Mouse (Mus musculus) limb, embryonic 11.5 days (tissue): ENCODE data around the gene Clrn3. TPM values are rescaled to one million over a fixed set of nuclear protein-coding genes. Genes with fewer than 3 reads are reported as not detected.
"Not testable (repeated sequence)": the region's sequence is repeated elsewhere in the genome, so short reads cannot be mapped to it uniquely, and the experiment has no call there.

ENCODE experiments used
- ATAC-seq: fragments of 200-750 bp; cut with Nextera tagmentation; 2 replicates; pipeline ENCODE4 v1.8.0; 2017; ENCODE audit warnings: low read depth; ENCODE audit not compliant: insufficient number of reproducible peaks, low FRiP score, low TSS enrichment
- DNase-seq: peaks from one replicate; pipeline ENCODE4 v3.0.0-alpha.2; 2015; ENCODE audit warnings: low spot score
- H3K27ac ChIP-seq: fragments of 300-500 bp; sonication (generic); replicated peaks from 2 replicates; pipeline ENCODE4 v1.5.1; 2014; ENCODE audit warnings: low read depth, mild to moderate bottlenecking, low read length
- H3K27me3 ChIP-seq: fragments of 300-500 bp; sonication (generic); 2 replicates; pipeline ENCODE4 v1.6.1; 2014; ENCODE audit warnings: mild to moderate bottlenecking, low read length, mixed read lengths; ENCODE audit not compliant: control insufficient read depth, insufficient read depth
- H3K36me3 ChIP-seq: fragments of 300-500 bp; sonication (generic); 2 replicates; pipeline ENCODE4 v1.6.1; 2014; ENCODE audit warnings: mild to moderate bottlenecking, low read length, moderate library complexity, mixed read lengths; ENCODE audit not compliant: control insufficient read depth, insufficient read depth
- H3K4me1 ChIP-seq: fragments of 300-500 bp; sonication (generic); 2 replicates; pipeline ENCODE4 v1.6.1; 2014; ENCODE audit warnings: low read length, mixed read lengths; ENCODE audit not compliant: control insufficient read depth, insufficient read depth
- H3K4me2 ChIP-seq: fragments of 300-500 bp; sonication (generic); 2 replicates; pipeline ENCODE4 v1.6.1; 2014; ENCODE audit warnings: low read depth, mild to moderate bottlenecking, moderate library complexity; ENCODE audit not compliant: severe bottlenecking
- H3K4me3 ChIP-seq: fragments of 300-500 bp; sonication (generic); 2 replicates; pipeline ENCODE4 v1.5.1; 2014; ENCODE audit warnings: low read depth, low read length
- H3K9ac ChIP-seq: fragments of 300-500 bp; sonication (generic); 2 replicates; pipeline ENCODE4 v1.6.1; 2014; ENCODE audit warnings: mild to moderate bottlenecking, low read length
- H3K9me3 ChIP-seq: fragments of 300-500 bp; sonication (generic); 2 replicates; pipeline ENCODE4 v1.6.1; 2016; ENCODE audit warnings: low read length; ENCODE audit not compliant: control insufficient read depth
- WGBS: fragments of 180-500 bp; shearing (Covaris S2); extraction: QIAGEN DNeasy Blood & Tissue Kit; methylation state at CpG from one replicate; pipeline ENCODE4 v1.1.7; 2014; 5-methylcytosine and 5-hydroxymethylcytosine counted together
- polyA plus RNA-seq: library from polyadenylated mRNA; unstranded; fragments of >200 nt; fragmentation: Nextera tagmentation; extraction: Ambion mirVana; gene quantifications from 2 replicates; pipeline ENCODE4 v1.2.1, GENCODE M21; 2014

Gene Clrn3
- polyA plus RNA-seq, result not detected in 2 replicates

GRCm38 (mm10) chr7:135528515-135528914 is at the start of gene Clrn3:
TSS of gene Clrn3 (minus strand) at chr7:135528654.
- no peaks in the 10 kb centered on the region for H3K36me3 ChIP-seq

GRCm38 (mm10) chr7:135576329-135576728 is 47.9 kb upstream of the Clrn3 start:
- H3K4me1 ChIP-seq, result peaks cover 5% of the 10 kb centered on the region; the same call in 1 of the 2 replicates
- H3K27me3 ChIP-seq, result no peaks in the 10 kb centered on the region
- H3K36me3 ChIP-seq, result no peaks in the 10 kb centered on the region
- no peak overlapping the region for H3K9ac ChIP-seq
- H3K4me3 ChIP-seq, result no peak overlapping the region
- H3K4me2 ChIP-seq, result no peak overlapping the region
- H3K27ac ChIP-seq, result no peak overlapping the region
- 91% methylated on average over 3 of the region's 3 CpGs for WGBS
- no peak for DNase-seq
- no peaks in the 10 kb centered on the region for H3K9me3 ChIP-seq
- no peak for ATAC-seq

More at GRCm38 (mm10) chr7:135528515-135528914, at the start of gene Clrn3:
- Histone ChIP-seq H3K4me2 (no peak within 1 kb of the TSS), H3K4me1 (no peaks in the 10 kb centered on the region), H3K9me3 (no peaks in the 10 kb centered on the region), H3K27me3 (no peaks in the 10 kb centered on the region), H3K27ac (no peak within 1 kb of the TSS), H3K4me3 (no peak within 1 kb of the TSS), H3K9ac (no peak within 1 kb of the TSS)
- DNase-seq (no peak), ATAC-seq (no peak)
- WGBS, result 85% methylated on average over 7 of the region's 7 CpGs

- H3K4me3 ChIP-seq, ATAC-seq, H3K4me2 ChIP-seq, DNase-seq, H3K27me3 ChIP-seq, H3K9ac ChIP-seq, H3K27ac ChIP-seq, H3K9me3 ChIP-seq, H3K36me3 ChIP-seq, H3K4me1 ChIP-seq: not testable (repeated sequence)
- 70% methylated on average over 7 of the region's 7 CpGs for WGBS
Measured at GRCm38 (mm10) chr7:135575319-135576069, 47.0 kb upstream of the Clrn3 start.

- Histone ChIP-seq H3K9ac (no peak overlapping the region), H3K27me3 (no peaks in the 10 kb centered on the region), H3K27ac (no peak overlapping the region), H3K9me3 (no peaks in the 10 kb centered on the region), H3K4me2 (no peak overlapping the region), H3K4me1 (peaks cover 5% of the 10 kb centered on the region; the same call in 1 of the 2 replicates), H3K36me3 (no peaks in the 10 kb centered on the region), H3K4me3 (no peak overlapping the region)
- 31% methylated on average over 10 of the region's 10 CpGs for WGBS
- ATAC-seq, result no peak
- peak; percentile 28 for DNase-seq
Measured at GRCm38 (mm10) chr7:135571951-135572559, 43.6 kb upstream of the Clrn3 start.

- no peak overlapping the region for H3K27ac ChIP-seq
Measured at GRCm38 (mm10) chr7:135571392-135571791, 42.9 kb upstream of the Clrn3 start.

GRCm38 (mm10) chr7:135568550-135568949 is 40.1 kb upstream of the Clrn3 start:
- Histone ChIP-seq H3K4me2 (no peak overlapping the region), H3K4me1 (peaks cover 5% of the 10 kb centered on the region; the same call in 1 of the 2 replicates), H3K27me3 (no peaks in the 10 kb centered on the region), H3K27ac (no peak overlapping the region), H3K9me3 (no peaks in the 10 kb centered on the region), H3K36me3 (no peaks in the 10 kb centered on the region), H3K4me3 (no peak overlapping the region), H3K9ac (no peak overlapping the region)
- WGBS, result 84% methylated on average over 2 of the region's 2 CpGs
- DNase-seq, result no peak
- ATAC-seq, result no peak

More at GRCm38 (mm10) chr7:135571392-135571791, 42.9 kb upstream of the Clrn3 start:
- no peaks in the 10 kb centered on the region for H3K27me3 ChIP-seq
- no peak overlapping the region for H3K4me2 ChIP-seq
- H3K9ac ChIP-seq, result no peak overlapping the region
- no peaks in the 10 kb centered on the region for H3K9me3 ChIP-seq
- no peaks in the 10 kb centered on the region for H3K36me3 ChIP-seq
- ATAC-seq (no peak), DNase-seq (no peak)
- no peak overlapping the region for H3K4me3 ChIP-seq
- peaks cover 5% of the 10 kb centered on the region; the same call in 1 of the 2 replicates for H3K4me1 ChIP-seq

GRCm38 (mm10) chr7:135567582-135567981 is 39.1 kb upstream of the Clrn3 start:
- H3K36me3 ChIP-seq, result no peaks in the 10 kb centered on the region
- H3K27ac ChIP-seq, result no peak overlapping the region
- no peak overlapping the region for H3K4me2 ChIP-seq
- peaks cover 5% of the 10 kb centered on the region; the same call in 1 of the 2 replicates for H3K4me1 ChIP-seq
- no peaks in the 10 kb centered on the region for H3K27me3 ChIP-seq
- H3K4me3 ChIP-seq, result no peak overlapping the region
- WGBS, result 89% methylated on average over 1 of the region's 1 CpGs
- ATAC-seq (no peak), DNase-seq (no peak)
- no peaks in the 10 kb centered on the region for H3K9me3 ChIP-seq
- no peak overlapping the region for H3K9ac ChIP-seq

- Histone ChIP-seq H3K9ac (no peak overlapping the region), H3K27me3 (no peaks in the 10 kb centered on the region), H3K27ac (no peak overlapping the region), H3K4me2 (no peak overlapping the region), H3K9me3 (no peaks in the 10 kb centered on the region), H3K4me3 (no peak overlapping the region), H3K36me3 (no peaks in the 10 kb centered on the region), H3K4me1 (no peaks in the 10 kb centered on the region)
- DNase-seq (no peak), ATAC-seq (no peak)
- 87% methylated on average over 5 of the region's 5 CpGs for WGBS
Measured at GRCm38 (mm10) chr7:135566013-135566412, 37.6 kb upstream of the Clrn3 start.
